Mouse (Mus musculus): ENCODE measurements around the gene Olfr1419. TPM values are rescaled to one million over a fixed set of nuclear protein-coding genes. Genes with fewer than 3 reads are reported as not detected.

The Olfr1419 gene
- polyA plus RNA-seq, 1 experiment: not detected

DNA sequence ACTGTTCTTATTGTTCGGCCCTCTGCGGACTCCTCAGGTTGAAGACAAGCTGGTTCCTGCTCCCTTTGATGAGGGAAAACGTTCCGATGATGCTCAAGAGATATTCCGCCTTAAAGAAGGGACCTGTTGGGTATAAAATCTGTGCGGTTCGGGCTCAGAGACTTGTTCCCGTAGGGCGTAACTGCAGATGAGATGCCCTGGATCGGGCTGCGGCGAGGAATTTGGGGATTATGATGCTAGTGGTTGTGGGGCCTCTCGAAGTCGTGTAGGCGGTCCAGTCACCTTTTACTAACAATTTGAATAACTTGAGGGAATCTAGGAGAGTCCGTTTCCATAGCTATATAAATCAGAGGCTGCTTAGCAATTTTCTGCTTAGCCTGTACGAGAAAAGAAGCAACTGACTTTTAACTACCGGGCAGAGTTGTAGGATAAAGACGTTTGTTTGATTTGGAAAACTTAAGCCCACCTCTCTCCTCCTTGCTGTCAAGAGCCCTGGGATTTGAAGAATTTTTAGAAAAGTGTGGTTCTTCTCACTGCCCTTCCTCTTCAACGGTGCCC, 55.7 kb downstream of the Olfr1419 start, which contains the start of gene Stx3:
Gene Stx3 (minus strand): TSS at position 261 of the 558 bp plus-strand sequence.
- Histone ChIP-seq H3K36me3 (ENCODE audit: control insufficient read depth, insufficient read depth, low read length) (no peaks in the 10 kb centered on the region), H3K4me3 (ENCODE audit: control insufficient read depth, insufficient read depth, low read length) (peak within 1 kb of the TSS; percentile 39), H3K27me3 (ENCODE audit: control insufficient read depth, insufficient read depth, low read length) (peaks cover 24% of the 10 kb centered on the region), H3K4me1 (replicated peaks; ENCODE audit: control insufficient read depth, insufficient read depth, low read length) (peaks cover 4% of the 10 kb centered on the region; the same call in 1 of the 2 replicates), H3K27ac (ENCODE audit: control insufficient read depth, insufficient read depth, low read length) (no peak within 1 kb of the TSS)
- DNase-seq: no peak
- 1% methylated on average over 20 of the region's 20 CpGs for whole genome bisulfite sequencing
- TF ChIP-seq POLR2A (IDR thresholded peaks at IDR 0.05; ENCODE audit: control insufficient read depth, extremely low read depth, insufficient read depth, low read length, poor library complexity) (no peak), CTCF (IDR thresholded peaks at IDR 0.05; ENCODE audit: borderline replicate concordance, control insufficient read depth, extremely low read depth, insufficient read depth, low read length, poor library complexity) (no peak)

Other genes starting within 250 kb of the Olfr1419 start
- gene Ms4a3, start 234.3 kb downstream of the Olfr1419 start, polyA plus RNA-seq (2012; rRNA removed): 0.59 and 0.80 TPM in 2 replicates
- gene Oosp2, start 214.5 kb downstream of the Olfr1419 start, polyA plus RNA-seq (2012; rRNA removed): not detected in 2 replicates
- gene Oosp1, start 184.0 kb downstream of the Olfr1419 start, polyA plus RNA-seq (2012; rRNA removed): 0.11 and 0.84 TPM in 2 replicates
- not detected in 2 replicates for gene Oosp3, start 178.1 kb downstream of the Olfr1419 start, polyA plus RNA-seq (2012; rRNA removed)
- gene Gif, start 127.6 kb downstream of the Olfr1419 start, polyA plus RNA-seq (2012; rRNA removed): 0.08 and 0.18 TPM in 2 replicates
- 8.9 and 10.6 TPM in 2 replicates for gene Mrpl16, start 104.7 kb downstream of the Olfr1419 start, polyA plus RNA-seq (2012; rRNA removed)
- gene Stx3, start 55.7 kb downstream of the Olfr1419 start, polyA plus RNA-seq (2012; rRNA removed): 2.2 and 2.4 TPM in 2 replicates
- gene Olfr1417, start 35.9 kb downstream of the Olfr1419 start, polyA plus RNA-seq (2012; rRNA removed): not detected in 2 replicates
- not detected in 2 replicates for gene Olfr1418, start 14.0 kb downstream of the Olfr1419 start, polyA plus RNA-seq (2012; rRNA removed)
- not detected in 2 replicates for gene Olfr1420, start 11.5 kb upstream of the Olfr1419 start, polyA plus RNA-seq (2012; rRNA removed)
- gene Patl1, start 37.3 kb upstream of the Olfr1419 start, polyA plus RNA-seq (2012; rRNA removed): 28.1 and 34.4 TPM in 2 replicates
- gene Osbp, start 90.8 kb upstream of the Olfr1419 start, polyA plus RNA-seq (2012; rRNA removed): 23.0 and 24.5 TPM in 2 replicates
- gene Olfr1423, start 166.2 kb upstream of the Olfr1419 start, polyA plus RNA-seq (2012; rRNA removed): not detected in 2 replicates
- gene Olfr1424, start 187.6 kb upstream of the Olfr1419 start, polyA plus RNA-seq (2012; rRNA removed): not detected in 2 replicates
- not detected in 2 replicates for gene Olfr1425, start 202.6 kb upstream of the Olfr1419 start, polyA plus RNA-seq (2012; rRNA removed)
- gene Olfr1426, start 216.9 kb upstream of the Olfr1419 start, polyA plus RNA-seq (2012; rRNA removed): not detected in 2 replicates
- gene Olfr1427, start 228.2 kb upstream of the Olfr1419 start, polyA plus RNA-seq (2012; rRNA removed): not detected in 2 replicates
- not detected in 2 replicates for gene Olfr1428, start 240.8 kb upstream of the Olfr1419 start, polyA plus RNA-seq (2012; rRNA removed)
- gene Olfr76, start 248.1 kb upstream of the Olfr1419 start, polyA plus RNA-seq (2012; rRNA removed): 0.12 TPM in 1 of 2 replicates, not detected in the other

Measured in thymus, adult 2 months (tissue).